Mouse (Mus musculus) lung, postnatal 14 days (tissue): ENCODE data around the gene 9130019O22Rik.
"Not testable (repeated sequence)": the region's sequence is repeated elsewhere in the genome, so short reads cannot be mapped to it uniquely, and the experiment has no call there.

Experiments used
- DNase-seq: peaks from one replicate; pipeline ENCODE4 v3.0.0; 2021

Gene 9130019O22Rik

GRCm38 (mm10) chr7:127386641-127387392 is at the start of gene 9130019O22Rik:
9130019O22Rik (minus strand) TSS chr7:127387166.
- peak; percentile 97 for DNase-seq

- no peak for DNase-seq
These were observed 48.2 kb upstream of the 9130019O22Rik start for GRCm38 (mm10) chr7:127435206-127435605.

GRCm38 (mm10) chr7:127426354-127426753 is 39.4 kb upstream of the 9130019O22Rik start:
- DNase-seq, result peak; percentile 42

DNA sequence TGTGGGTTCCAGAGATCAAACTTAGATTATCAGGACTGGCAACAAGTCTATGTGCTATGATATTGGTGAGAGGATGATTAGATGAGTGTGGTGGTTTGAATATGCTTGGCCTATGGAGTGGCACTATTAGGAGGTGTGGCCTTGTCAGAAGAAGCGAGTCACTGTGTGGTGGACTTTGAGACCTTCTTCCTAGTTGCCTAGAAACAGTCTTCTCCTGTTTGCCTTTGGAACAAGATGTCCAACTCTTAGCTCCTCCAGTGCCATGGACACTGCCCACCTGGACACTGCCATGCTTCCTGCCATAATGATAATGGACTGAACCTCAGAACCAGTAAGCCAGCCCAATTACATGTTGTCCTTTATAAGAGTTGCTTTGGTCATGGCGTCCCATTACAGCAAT is 38.9 kb upstream of the 9130019O22Rik start:
- no peak for DNase-seq

DNA sequence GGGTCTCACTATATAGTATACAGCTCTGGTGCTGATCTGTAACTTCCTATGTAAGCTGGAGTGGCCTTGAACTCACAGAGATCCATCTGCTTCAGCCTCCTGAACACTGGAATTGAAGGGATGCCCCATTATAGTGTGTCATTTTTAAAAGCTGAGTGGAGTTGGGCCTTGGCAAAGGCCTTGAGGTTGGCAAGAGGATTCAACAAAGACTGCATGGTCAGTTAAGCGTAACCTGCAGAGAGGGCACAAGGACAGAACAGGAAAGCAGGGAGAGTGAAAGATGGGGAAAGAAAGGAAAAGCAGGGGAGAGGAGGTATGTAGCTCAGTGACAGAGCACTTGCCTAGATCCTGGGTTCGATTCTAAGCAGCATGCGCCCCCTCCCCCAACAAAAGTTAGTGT is 38.3 kb upstream of the 9130019O22Rik start:
- DNase-seq, result no peak

DNA sequence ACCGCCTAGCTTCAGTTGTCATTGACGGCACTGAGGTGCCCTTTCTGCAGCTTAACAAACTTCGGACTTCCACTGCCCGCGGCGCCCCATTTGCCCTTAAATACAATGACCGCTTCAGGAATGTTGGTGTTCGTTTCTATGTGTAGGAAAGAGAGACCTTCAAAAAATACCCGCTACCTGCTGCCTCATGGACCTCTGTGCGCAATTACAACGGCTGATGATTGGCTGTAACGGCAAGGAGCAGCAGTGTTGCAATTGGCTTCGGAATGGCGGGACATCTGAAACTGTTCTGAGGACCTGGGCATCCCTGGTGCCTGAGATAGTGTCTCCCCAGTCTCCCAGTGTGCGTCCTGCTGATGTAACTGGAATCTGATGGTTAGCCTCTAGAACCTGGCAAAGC is 35.3 kb upstream of the 9130019O22Rik start:
- DNase-seq, result peak; percentile 21

GRCm38 (mm10) chr7:127421388-127422191 is 34.6 kb upstream of the 9130019O22Rik start, which contains the start of gene Zfp688:
Zfp688 (minus strand) TSS chr7:127422068.
- peak; percentile 98 for DNase-seq

GRCm38 (mm10) chr7:127411418-127411817 is 24.5 kb upstream of the 9130019O22Rik start:
- no peak for DNase-seq

GRCm38 (mm10) chr7:127406002-127406987 is 19.3 kb upstream of the 9130019O22Rik start, which contains the start of gene Zfp764:
Zfp764 (minus strand) TSS chr7:127406822.
- peak; percentile 93 for DNase-seq

GRCm38 (mm10) chr7:127404101-127404500 is 17.1 kb upstream of the 9130019O22Rik start:
- DNase-seq, result not testable (repeated sequence)

DNA sequence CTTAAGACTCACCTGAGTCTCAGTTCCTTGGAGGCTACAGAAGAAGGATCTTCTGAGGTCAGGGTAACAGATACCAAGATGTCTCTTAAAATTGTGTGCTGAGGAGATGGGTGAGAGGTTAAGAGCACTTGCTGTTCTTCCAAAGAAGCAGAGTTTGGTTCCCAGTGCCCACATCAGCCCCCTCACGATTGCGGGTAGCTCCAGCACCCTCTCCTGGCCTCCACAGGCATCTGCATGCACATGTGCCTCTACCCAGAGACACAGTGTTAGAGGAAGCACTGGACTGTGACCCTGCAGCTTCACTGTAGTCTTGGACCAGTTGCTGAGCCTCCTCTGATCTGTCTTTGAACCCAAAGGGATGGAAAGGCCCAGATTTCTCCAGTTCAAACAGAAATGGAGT is 16.0 kb upstream of the 9130019O22Rik start:
- DNase-seq, result no peak

DNA sequence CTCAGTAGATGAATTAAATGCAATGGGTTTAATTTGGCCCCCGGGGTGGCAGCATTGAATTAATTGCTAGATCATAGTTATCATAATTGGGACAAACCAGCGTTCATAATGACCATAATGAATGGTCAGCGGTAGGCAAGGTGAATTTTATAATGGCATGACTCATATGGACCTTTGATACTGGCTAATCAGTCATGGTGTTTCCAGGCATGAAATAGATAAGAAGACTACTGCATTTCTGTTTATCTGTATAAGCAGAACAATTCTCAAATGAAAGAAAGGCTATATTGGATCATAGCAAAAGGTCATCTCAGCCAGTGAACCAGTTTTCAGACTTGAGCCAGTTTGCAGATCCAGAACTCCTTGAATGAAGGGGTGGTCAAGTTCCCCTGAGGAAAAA is 13.4 kb upstream of the 9130019O22Rik start:
- no peak for DNase-seq

- DNase-seq, result no peak
These were observed 7.0 kb upstream of the 9130019O22Rik start for GRCm38 (mm10) chr7:127393944-127394333.

- peak; percentile 99 for DNase-seq
These were observed 6.4 kb upstream of the 9130019O22Rik start, which contains the start of gene E430018J23Rik for GRCm38 (mm10) chr7:127393157-127393943. E430018J23Rik (minus strand) TSS chr7:127393629.

DNA sequence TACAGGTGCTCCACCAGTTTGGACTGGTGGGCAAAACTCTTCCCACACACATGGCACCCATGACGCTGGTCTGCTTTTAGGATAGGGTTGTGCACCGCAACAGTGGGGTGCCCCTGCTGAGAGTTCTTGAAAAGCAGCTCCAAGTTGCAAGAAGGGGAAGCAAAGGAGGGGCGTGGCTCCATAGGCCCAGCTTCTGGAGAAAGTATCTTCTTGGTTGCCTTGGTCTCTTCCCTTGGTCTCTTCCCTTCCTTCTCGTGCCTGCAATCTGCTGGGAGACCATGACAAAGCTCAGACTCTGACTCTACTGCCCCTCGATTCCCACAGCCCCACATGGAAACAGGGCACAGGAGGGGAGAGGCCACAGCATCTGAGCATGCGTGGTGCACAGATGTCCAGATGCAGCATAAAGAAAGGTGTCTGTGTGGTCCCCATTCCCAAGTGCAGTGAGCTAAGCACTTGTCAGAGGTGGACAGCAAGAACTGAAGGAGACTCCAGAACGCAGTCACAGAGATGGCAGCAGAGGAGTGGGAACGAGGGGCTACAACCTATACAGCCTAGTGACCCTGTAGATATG is 5.4 kb upstream of the 9130019O22Rik start:
- DNase-seq, result no peak

GRCm38 (mm10) chr7:127391538-127391937 is 4.6 kb upstream of the 9130019O22Rik start:
- DNase-seq, result no peak

DNA sequence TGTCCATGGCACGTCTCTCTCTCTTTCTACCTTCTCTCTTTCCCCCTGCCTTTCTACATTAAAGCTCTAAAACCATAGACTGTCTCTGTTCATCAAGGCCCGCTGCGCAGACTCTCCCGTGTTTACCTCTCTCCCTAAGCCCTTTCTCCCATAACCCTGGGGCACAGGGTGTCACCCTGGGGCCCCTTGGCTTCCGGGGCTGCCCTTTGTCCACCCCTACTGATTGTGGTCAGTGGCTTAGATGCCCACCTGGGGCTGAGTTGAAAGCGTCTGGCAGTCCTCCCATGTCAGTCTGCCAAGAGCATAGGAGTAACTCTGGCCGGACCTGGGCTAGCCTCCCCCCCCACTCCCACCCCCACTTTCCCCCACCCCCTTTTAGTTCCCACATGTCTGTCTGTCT is 3.3 kb upstream of the 9130019O22Rik start:
- DNase-seq, result no peak

GRCm38 (mm10) chr7:127388201-127388600 is 1.2 kb upstream of the 9130019O22Rik start:
- not testable (repeated sequence) for DNase-seq

- DNase-seq, result not testable (repeated sequence)
These were observed 1.4 kb downstream of the 9130019O22Rik start for GRCm38 (mm10) chr7:127385560-127385959.

- DNase-seq, result no peak
These were observed 8.6 kb downstream of the 9130019O22Rik start for GRCm38 (mm10) chr7:127378310-127378921.
